Mouse (Mus musculus): ENCODE measurements around the gene Serpinb1c.

DNA sequence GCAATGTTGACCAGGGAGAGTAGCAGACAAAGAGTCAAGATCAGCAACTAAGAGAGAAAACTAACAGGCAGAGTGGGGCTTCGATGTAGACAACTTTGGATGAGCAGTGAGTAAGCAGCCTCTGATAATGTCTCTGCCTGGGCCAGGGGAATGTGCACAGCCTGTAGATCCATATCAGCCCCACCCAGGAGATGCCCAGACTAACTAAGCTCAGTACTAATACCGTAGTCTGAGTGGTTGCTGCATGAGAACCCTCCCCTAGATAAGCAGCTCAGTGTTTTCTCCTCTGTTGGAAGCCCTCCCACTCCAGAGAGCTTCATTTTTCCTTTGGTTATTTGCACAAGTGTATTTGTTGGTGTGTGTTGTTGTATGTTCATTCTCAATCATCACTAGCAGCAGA, 28.6 kb upstream of the Serpinb1c start:
- TF ChIP-seq CTCF (IDR thresholded peaks at IDR 0.05) (no peak), POLR2A (IDR thresholded peaks at IDR 0.05; ENCODE audit: insufficient read depth, low read depth, low read length) (no peak), EP300 (IDR thresholded peaks at IDR 0.05; ENCODE audit: insufficient read depth, low read depth, low read length) (no peak)
